Mouse (Mus musculus) hindbrain, embryonic 11.5 days (tissue): ENCODE measurements at regions not wholly inside any gene's neighbourhood (a gene's known extent, or its start where the extent isn't known, plus 50 kb on each side); places are given as distances from the start of the nearest gene placed in this dataset.

Experiments used
- ATAC-seq: fragments of 200-750 bp; cut with Nextera tagmentation; 2 replicates; pipeline ENCODE4 v1.8.0; 2017; ENCODE audit warnings: mild to moderate bottlenecking, moderate TSS enrichment, moderate library complexity; ENCODE audit not compliant: low FRiP score
- DNase-seq: peaks from one replicate; pipeline ENCODE4 v3.0.0-alpha.2; 2015; ENCODE audit warnings: low spot score
- H3K27ac ChIP-seq: fragments of 300-500 bp; sonication (generic); 2 replicates; pipeline ENCODE4 v1.5.1; 2014; ENCODE audit warnings: mild to moderate bottlenecking, low read depth, low read length
- H3K27me3 ChIP-seq: fragments of 300-500 bp; sonication (generic); 2 replicates; pipeline ENCODE4 v1.6.1; 2014; ENCODE audit warnings: mild to moderate bottlenecking, low read length, moderate library complexity, mixed read lengths; ENCODE audit not compliant: control insufficient read depth, insufficient read depth
- H3K36me3 ChIP-seq: fragments of 300-500 bp; sonication (generic); 2 replicates; pipeline ENCODE4 v1.6.1; 2014; ENCODE audit warnings: mild to moderate bottlenecking, low read length, moderate library complexity, mixed read lengths; ENCODE audit not compliant: control insufficient read depth, insufficient read depth
- H3K4me1 ChIP-seq: fragments of 300-500 bp; sonication (generic); replicated peaks from 2 replicates; pipeline ENCODE4 v1.6.1; 2014; ENCODE audit warnings: low read length, mixed read lengths; ENCODE audit not compliant: control insufficient read depth, insufficient read depth
- H3K4me2 ChIP-seq: fragments of 300-500 bp; sonication (generic); replicated peaks from 2 replicates; pipeline ENCODE4 v1.6.1; 2014; ENCODE audit warnings: mild to moderate bottlenecking, low read depth, low read length
- H3K4me3 ChIP-seq: fragments of 300-500 bp; sonication (generic); 2 replicates; pipeline ENCODE4 v1.5.1; 2014; ENCODE audit warnings: low read depth, low read length
- H3K9ac ChIP-seq: fragments of 300-500 bp; sonication (generic); 2 replicates; pipeline ENCODE4 v1.6.1; 2014; ENCODE audit warnings: low read depth, low read length
- H3K9me3 ChIP-seq: fragments of 300-500 bp; sonication (generic); 2 replicates; pipeline ENCODE4 v1.6.1; 2016; ENCODE audit warnings: low read length; ENCODE audit not compliant: control insufficient read depth
- WGBS: fragments of 180-500 bp; shearing (Covaris S2); extraction: QIAGEN DNeasy Blood & Tissue Kit; methylation state at CpG from one replicate; pipeline ENCODE4 v1.1.7; 2014; 5-methylcytosine and 5-hydroxymethylcytosine counted together

DNA sequence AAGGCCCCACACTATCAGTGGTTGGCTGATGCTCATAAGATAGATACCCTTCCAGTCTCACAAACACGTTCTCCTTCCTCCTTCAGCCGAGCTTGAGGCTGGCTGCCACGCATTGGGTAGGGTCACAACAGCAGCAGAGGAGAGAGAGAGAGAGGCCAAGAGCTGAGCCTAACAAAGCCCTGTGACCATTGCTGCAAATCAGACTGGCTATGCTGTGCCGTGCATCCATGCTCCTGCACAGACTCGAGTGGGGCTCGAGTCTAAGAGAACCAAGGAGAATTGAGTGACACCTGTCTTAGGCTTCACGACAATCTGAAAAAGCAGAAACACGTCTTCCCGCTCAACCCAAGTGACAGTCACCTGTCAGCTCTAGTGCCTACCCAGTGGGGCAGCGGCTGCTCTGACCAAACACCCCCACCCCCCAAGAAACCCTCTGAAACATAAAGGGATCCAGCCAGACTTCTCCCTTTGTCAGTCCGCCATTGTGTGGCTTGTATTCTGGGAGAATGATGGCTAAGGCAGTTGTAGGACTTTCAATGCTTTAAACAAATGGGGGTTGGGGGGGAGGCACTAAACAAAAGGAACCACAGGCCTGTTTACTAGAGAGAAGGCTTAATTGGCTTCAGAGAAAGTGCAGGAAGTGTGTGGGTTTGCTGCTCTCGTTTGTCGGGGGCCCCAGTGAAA is 353.7 kb upstream of the Jarid2 start:
- 21% methylated on average over 13 of the region's 13 CpGs for WGBS
- ATAC-seq (peak; percentile 80), DNase-seq (peak; percentile 54)
- peaks cover 2% of the 10 kb centered on the region; the same call in 1 of the 2 replicates for H3K27me3 ChIP-seq
- no peak overlapping the region for H3K9ac ChIP-seq
- H3K36me3 ChIP-seq, result no peaks in the 10 kb centered on the region
- H3K4me2 ChIP-seq, result no peak overlapping the region
- H3K4me3 ChIP-seq, result no peak overlapping the region
- 0 out of 2 replicates have a peak, but pooled peaks cover 3% of the 10 kb centered on the region for H3K4me1 ChIP-seq
- no peaks in the 10 kb centered on the region for H3K9me3 ChIP-seq
- H3K27ac ChIP-seq, result no peak overlapping the region

DNA sequence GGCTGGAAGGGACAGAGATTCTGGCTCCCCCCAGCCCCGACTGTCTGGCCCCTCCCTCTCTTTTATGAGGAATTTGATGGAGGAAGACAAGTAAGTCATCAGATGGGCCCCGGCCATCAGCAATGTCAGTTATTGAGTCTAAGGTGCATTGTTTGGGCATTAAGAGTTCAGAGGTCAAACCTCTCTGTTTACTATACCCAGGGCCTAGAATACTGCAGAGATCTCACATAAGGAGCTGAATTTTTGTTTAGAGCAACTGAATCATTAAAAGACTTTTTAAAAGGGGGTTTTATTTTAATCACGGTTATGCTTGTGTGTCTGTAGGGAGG is 353.1 kb upstream of the Jarid2 start:
- Histone ChIP-seq H3K9ac (no peak overlapping the region), H3K27ac (no peak overlapping the region), H3K4me3 (no peak overlapping the region), H3K27me3 (peaks cover 2% of the 10 kb centered on the region; the same call in 1 of the 2 replicates), H3K36me3 (no peaks in the 10 kb centered on the region), H3K4me2 (no peak overlapping the region), H3K4me1 (0 out of 2 replicates have a peak, but pooled peaks cover 3% of the 10 kb centered on the region), H3K9me3 (no peaks in the 10 kb centered on the region)
- no peak for DNase-seq
- ATAC-seq, result no peak; the same call in 1 of the 2 replicates
- 15% methylated on average over 3 of the region's 3 CpGs for WGBS

DNA sequence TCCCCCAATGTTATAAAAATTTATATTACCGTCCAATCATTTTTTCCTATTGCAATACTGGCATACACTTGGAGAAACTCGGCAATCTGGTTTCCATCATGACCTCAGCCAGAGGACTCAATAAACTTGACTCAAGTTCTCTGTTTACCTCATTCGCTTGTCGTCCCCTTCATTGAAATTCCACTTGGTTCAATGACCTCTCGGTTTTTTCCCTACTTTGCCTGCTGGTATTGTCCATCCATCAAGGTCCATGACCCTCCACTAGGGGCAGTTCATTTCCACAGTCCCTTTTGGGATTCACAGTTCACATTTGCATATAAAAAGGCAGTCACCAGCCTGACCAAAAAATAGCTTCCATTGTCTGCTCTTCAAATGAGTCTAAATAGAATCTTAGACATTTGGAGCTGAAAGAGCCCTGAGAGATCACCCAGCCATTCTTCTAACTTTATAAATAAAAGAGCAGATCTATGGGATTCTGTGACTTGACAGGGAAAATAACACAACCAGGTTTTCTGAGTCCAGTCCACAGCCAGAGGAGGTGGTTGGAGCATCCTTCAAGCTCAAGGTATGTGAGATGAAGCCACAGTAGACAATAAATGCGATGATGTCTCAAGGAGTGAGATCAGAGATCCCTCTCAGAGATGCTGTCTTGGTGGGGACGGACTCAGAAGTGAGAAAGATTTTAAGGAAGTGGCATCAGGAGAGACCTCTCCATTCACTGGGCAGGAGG is 347.4 kb upstream of the Jarid2 start:
- H3K27me3 ChIP-seq, result no peaks in the 10 kb centered on the region
- H3K4me3 ChIP-seq, result no peak overlapping the region
- no peak overlapping the region for H3K4me2 ChIP-seq
- DNase-seq (peak; percentile 58), ATAC-seq (peak; percentile 38; the same call in 1 of the 2 replicates)
- 29% methylated on average over 7 of the region's 7 CpGs for WGBS
- no peaks in the 10 kb centered on the region for H3K4me1 ChIP-seq
- no peak overlapping the region for H3K9ac ChIP-seq
- H3K36me3 ChIP-seq, result no peaks in the 10 kb centered on the region
- no peaks in the 10 kb centered on the region for H3K9me3 ChIP-seq
- no peak overlapping the region for H3K27ac ChIP-seq

DNA sequence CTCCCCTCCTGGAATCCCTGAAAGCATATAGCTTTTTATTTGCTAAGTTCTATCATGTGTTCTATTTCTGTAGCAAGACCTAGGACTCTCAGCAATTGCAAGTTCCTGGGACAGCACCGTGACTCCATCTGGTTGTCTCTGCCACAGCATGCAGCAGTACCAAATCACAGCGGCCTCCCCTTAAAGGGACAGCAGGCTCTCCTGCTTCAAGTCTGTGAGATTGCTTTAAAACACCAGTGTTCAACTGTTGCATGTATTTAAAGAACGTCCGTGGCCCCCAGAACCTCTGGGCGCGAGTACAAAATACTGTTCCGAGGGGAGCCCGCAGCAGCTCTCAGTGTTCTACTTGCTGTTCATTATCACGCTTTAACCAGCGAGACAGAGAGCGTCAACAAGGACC is 346.0 kb upstream of the Jarid2 start:
- no peaks in the 10 kb centered on the region for H3K27me3 ChIP-seq
- WGBS, result 66% methylated on average over 11 of the region's 11 CpGs
- H3K4me1 ChIP-seq, result no peaks in the 10 kb centered on the region
- H3K9ac ChIP-seq, result no peak overlapping the region
- H3K4me2 ChIP-seq, result no peak overlapping the region
- ATAC-seq, result no peak
- no peak overlapping the region for H3K4me3 ChIP-seq
- H3K36me3 ChIP-seq, result no peaks in the 10 kb centered on the region
- H3K27ac ChIP-seq, result no peak overlapping the region
- H3K9me3 ChIP-seq, result no peaks in the 10 kb centered on the region
- no peak for DNase-seq

DNA sequence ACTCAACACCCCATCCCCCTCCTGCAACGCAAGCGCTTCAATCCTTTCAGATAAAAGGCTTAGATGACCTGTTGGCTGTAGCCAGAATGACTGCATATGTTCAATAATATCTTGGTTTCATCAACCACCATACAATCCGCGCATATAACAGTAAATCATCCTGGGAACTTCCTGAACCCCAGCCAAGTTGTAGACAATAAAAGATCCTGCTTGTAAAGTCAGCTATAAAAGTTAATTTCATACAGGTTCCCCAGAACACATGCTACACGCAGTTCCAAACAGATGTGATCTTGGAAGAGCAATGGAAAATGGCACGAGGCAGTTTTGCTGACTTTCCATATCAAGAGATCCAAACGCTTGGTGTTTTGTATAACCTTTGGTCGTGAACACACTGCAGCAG is 342.5 kb upstream of the Jarid2 start:
- 92% methylated on average over 8 of the region's 8 CpGs for WGBS
- H3K4me1 ChIP-seq, result no peaks in the 10 kb centered on the region
- H3K9ac ChIP-seq, result no peak overlapping the region
- no peaks in the 10 kb centered on the region for H3K9me3 ChIP-seq
- H3K4me3 ChIP-seq, result no peak overlapping the region
- H3K27ac ChIP-seq, result no peak overlapping the region
- H3K4me2 ChIP-seq, result no peak overlapping the region
- ATAC-seq (no peak), DNase-seq (no peak)
- H3K36me3 ChIP-seq, result no peaks in the 10 kb centered on the region
- H3K27me3 ChIP-seq, result no peaks in the 10 kb centered on the region

GRCm38 (mm10) chr13:44389696-44390095 is 339.6 kb upstream of the Jarid2 start:
- no peaks in the 10 kb centered on the region for H3K36me3 ChIP-seq
- H3K27ac ChIP-seq, result no peak overlapping the region
- DNase-seq, result no peak
- WGBS, result 94% methylated on average over 5 of the region's 5 CpGs
- H3K4me3 ChIP-seq, result no peak overlapping the region
- H3K27me3 ChIP-seq, result no peaks in the 10 kb centered on the region
- ATAC-seq, result no peak
- H3K9me3 ChIP-seq, result no peaks in the 10 kb centered on the region
- no peak overlapping the region for H3K4me2 ChIP-seq
- H3K9ac ChIP-seq, result no peak overlapping the region
- H3K4me1 ChIP-seq, result no peaks in the 10 kb centered on the region

GRCm38 (mm10) chr13:44390666-44391390 is 338.4 kb upstream of the Jarid2 start:
- Histone ChIP-seq H3K9ac (no peak overlapping the region), H3K36me3 (no peaks in the 10 kb centered on the region), H3K4me1 (no peaks in the 10 kb centered on the region), H3K4me3 (no peak overlapping the region), H3K9me3 (no peaks in the 10 kb centered on the region), H3K27me3 (no peaks in the 10 kb centered on the region), H3K27ac (no peak overlapping the region), H3K4me2 (no peak overlapping the region)
- no peak for ATAC-seq
- no peak for DNase-seq
- 84% methylated on average over 9 of the region's 9 CpGs for WGBS

- H3K27me3 ChIP-seq, result no peaks in the 10 kb centered on the region
- H3K27ac ChIP-seq, result no peak overlapping the region
- WGBS, result 93% methylated on average over 5 of the region's 5 CpGs
- H3K36me3 ChIP-seq, result no peaks in the 10 kb centered on the region
- H3K9ac ChIP-seq, result no peak overlapping the region
- no peaks in the 10 kb centered on the region for H3K4me1 ChIP-seq
- no peak for DNase-seq
- no peaks in the 10 kb centered on the region for H3K9me3 ChIP-seq
- H3K4me3 ChIP-seq, result no peak overlapping the region
- no peak for ATAC-seq
- no peak overlapping the region for H3K4me2 ChIP-seq
Measured at GRCm38 (mm10) chr13:44394016-44394415, 335.3 kb upstream of the Jarid2 start.
